Comparison of ENCODE assay signal across 8 mouse cellular contexts in genomic region chr2:25196172-25196954, GRCm38 (mm10). TPM values are rescaled to one million over a fixed set of nuclear protein-coding genes. Genes with fewer than 3 reads are reported as not detected.
DNase-seq lines count a peak whose midpoint lies in the region; ATAC-seq and TF ChIP-seq lines count a peak whose summit lies in the region.

Gene Tor4a, minus strand, starts transcription at chr2:25196886.

- peaks cover 5% of the 10 kb centered on the region; the same call in 1 of the 2 replicates for H3K4me1 ChIP-seq in midbrain, embryonic 11.5 days (ENCODE audit: control insufficient read depth, insufficient read depth, low read length)
- no peaks in the 10 kb centered on the region for H3K4me1 ChIP-seq in midbrain, postnatal 0 days (ENCODE audit: insufficient read depth, low read length)
- H3K4me1 ChIP-seq in heart, embryonic 13.5 days: peaks cover 51% of the 10 kb centered on the region
- H3K4me1 ChIP-seq in kidney, embryonic 16.5 days (ENCODE audit: insufficient read depth, low read length): peaks cover 40% of the 10 kb centered on the region
- peaks cover 3% of the 10 kb centered on the region; the same call in 1 of the 2 replicates for H3K4me1 ChIP-seq in cerebellum, adult 2 months (ENCODE audit: control insufficient read depth, insufficient read depth, low read length)

- H3K36me3 ChIP-seq in midbrain, embryonic 11.5 days (ENCODE audit: control insufficient read depth, insufficient read depth, low read length): peaks cover 15% of the 10 kb centered on the region
- peaks cover 30% of the 10 kb centered on the region for H3K36me3 ChIP-seq in midbrain, postnatal 0 days (ENCODE audit: insufficient read depth, low read length)
- H3K36me3 ChIP-seq in heart, embryonic 13.5 days: peaks cover 24% of the 10 kb centered on the region
- peaks cover 25% of the 10 kb centered on the region for H3K36me3 ChIP-seq in kidney, embryonic 16.5 days (ENCODE audit: insufficient read depth, low read length)

- whole genome bisulfite sequencing in midbrain, embryonic 11.5 days: 15% methylated on average over 8 of the region's 8 CpGs
- 17% methylated on average over 8 of the region's 8 CpGs for WGBS in midbrain, postnatal 0 days
- WGBS in heart, embryonic 13.5 days: 7% methylated on average over 8 of the region's 8 CpGs
- 7% methylated on average over 8 of the region's 8 CpGs for WGBS in kidney, embryonic 16.5 days
- 27% methylated on average over 8 of the region's 8 CpGs for WGBS in cerebellum, adult 2 months

- no peak for TF ChIP-seq POLR2A in cerebellum, adult 2 months (IDR thresholded peaks at IDR 0.05; ENCODE audit: borderline replicate concordance, insufficient read depth, low read length)

- peak within 1 kb of the TSS; percentile 9 for H3K4me3 ChIP-seq in midbrain, embryonic 11.5 days (ENCODE audit: low read depth, low read length)
- no peak within 1 kb of the TSS for H3K4me3 ChIP-seq in midbrain, postnatal 0 days (ENCODE audit: low read depth, low read length)
- peak within 1 kb of the TSS; percentile 46 for H3K4me3 ChIP-seq in heart, embryonic 13.5 days
- peak within 1 kb of the TSS; percentile 48 for H3K4me3 ChIP-seq in kidney, embryonic 16.5 days (ENCODE audit: low read length)
- H3K4me3 ChIP-seq in cerebellum, adult 2 months (replicated peaks; ENCODE audit: insufficient read depth, low read depth, low read length): no peak within 1 kb of the TSS

- TF ChIP-seq CTCF in midbrain, postnatal 0 days (IDR thresholded peaks at IDR 0.05): no peak
- TF ChIP-seq CTCF in cerebellum, adult 2 months (IDR thresholded peaks at IDR 0.05; ENCODE audit: borderline replicate concordance, insufficient read depth, low read depth, low read length): no peak

- ATAC-seq in midbrain, embryonic 11.5 days (ENCODE audit: low FRiP score): no peak
- no peak for ATAC-seq in midbrain, postnatal 0 days (ENCODE audit: low FRiP score)
- ATAC-seq in heart, embryonic 13.5 days (ENCODE audit: extremely low read depth, insufficient number of reproducible peaks, low FRiP score, low TSS enrichment): peak; percentile 33
- ATAC-seq in kidney, embryonic 16.5 days (ENCODE audit: low FRiP score, low TSS enrichment): peak; percentile 79

- H3K4me2 ChIP-seq in midbrain, embryonic 11.5 days: no peak within 1 kb of the TSS; the same call in 1 of the 2 replicates
- H3K4me2 ChIP-seq in midbrain, postnatal 0 days (ENCODE audit: low read depth, low read length, poor library complexity, severe bottlenecking): no peak within 1 kb of the TSS
- peak within 1 kb of the TSS; percentile 70 for H3K4me2 ChIP-seq in heart, embryonic 13.5 days
- peak within 1 kb of the TSS; percentile 70 for H3K4me2 ChIP-seq in kidney, embryonic 16.5 days (replicated peaks; ENCODE audit: low read depth, low read length)

- H3K9ac ChIP-seq in midbrain, embryonic 11.5 days (ENCODE audit: low read length): no peak within 1 kb of the TSS
- no peak within 1 kb of the TSS for H3K9ac ChIP-seq in midbrain, postnatal 0 days (replicated peaks; ENCODE audit: low read length, poor library complexity, severe bottlenecking)
- peak within 1 kb of the TSS; percentile 68 for H3K9ac ChIP-seq in heart, embryonic 13.5 days
- H3K9ac ChIP-seq in kidney, embryonic 16.5 days (replicated peaks; ENCODE audit: low read length): peak within 1 kb of the TSS; percentile 58

- H3K27me3 ChIP-seq in midbrain, embryonic 11.5 days (ENCODE audit: control insufficient read depth, insufficient read depth, low read length): peaks cover 29% of the 10 kb centered on the region
- H3K27me3 ChIP-seq in midbrain, postnatal 0 days (ENCODE audit: insufficient read depth, low read length): peaks cover 4% of the 10 kb centered on the region; the same call in 1 of the 2 replicates
- H3K27me3 ChIP-seq in heart, embryonic 13.5 days (replicated peaks): peaks cover 30% of the 10 kb centered on the region
- peaks cover 12% of the 10 kb centered on the region for H3K27me3 ChIP-seq in kidney, embryonic 16.5 days (ENCODE audit: insufficient read depth, low read length)
- no peaks in the 10 kb centered on the region for H3K27me3 ChIP-seq in cerebellum, adult 2 months (ENCODE audit: control insufficient read depth, insufficient read depth, low read length)

- no peak within 1 kb of the TSS for H3K27ac ChIP-seq in midbrain, embryonic 11.5 days (ENCODE audit: low read depth, low read length)
- H3K27ac ChIP-seq in midbrain, postnatal 0 days (ENCODE audit: low read depth, low read length): no peak within 1 kb of the TSS
- peak within 1 kb of the TSS; percentile 80 for H3K27ac ChIP-seq in heart, embryonic 13.5 days (replicated peaks)
- peak within 1 kb of the TSS; percentile 88 for H3K27ac ChIP-seq in kidney, embryonic 16.5 days (ENCODE audit: low read length)
- no peak within 1 kb of the TSS for H3K27ac ChIP-seq in cerebellum, adult 2 months (ENCODE audit: insufficient read depth, low read length)

- no peaks in the 10 kb centered on the region for H3K9me3 ChIP-seq in midbrain, embryonic 11.5 days (ENCODE audit: control insufficient read depth, low read length)
- no peaks in the 10 kb centered on the region for H3K9me3 ChIP-seq in midbrain, postnatal 0 days (ENCODE audit: low read length)
- H3K9me3 ChIP-seq in heart, embryonic 13.5 days: no peaks in the 10 kb centered on the region
- no peaks in the 10 kb centered on the region for H3K9me3 ChIP-seq in kidney, embryonic 16.5 days (ENCODE audit: low read length)

- peak; percentile 82 for DNase-seq in midbrain, embryonic 11.5 days (ENCODE audit: low spot score, missing footprints)
- no peak for DNase-seq in midbrain, postnatal 0 days (ENCODE audit: low spot score)
- peak; percentile 41 for DNase-seq in embryo, embryonic 10.5 days (ENCODE audit: low spot score)
- DNase-seq in lung, postnatal 36 days: peak; percentile 92
- DNase-seq in spleen, postnatal 14 days (ENCODE audit: low spot score in 2 of 2): peak; percentile 59 to 76
- DNase-seq in cerebellum, adult 2 months: no peak

RNA-seq across cellular contexts. Expression of gene Tor4a, which starts in this region (rescaled TPM):
- 1.4 and 1.5 TPM in 2 replicates for polyA plus RNA-seq in midbrain, embryonic 11.5 days (2014; fragmentation: Nextera tagmentation; extraction: Ambion mirVana)
- total RNA-seq in midbrain, postnatal 0 days (2014; rRNA removed): 1.7 and 3.5 TPM in 2 replicates
- 0.98 and 1.3 TPM in 2 replicates for polyA plus RNA-seq in midbrain, postnatal 0 days (2015; fragmentation: Nextera tagmentation; extraction: Ambion mirVana)
- 6.4 and 6.9 TPM in 2 replicates for polyA plus RNA-seq in heart, embryonic 13.5 days (2015; fragmentation: Nextera tagmentation; extraction: Ambion mirVana)
- 16.0 and 16.8 TPM in 2 replicates for polyA plus RNA-seq in kidney, embryonic 16.5 days (2015; fragmentation: Nextera tagmentation; extraction: Ambion mirVana)
- polyA plus RNA-seq in cerebellum, adult 2 months (2012; rRNA removed): 3.6 and 4.2 TPM in 2 replicates

Comparison
In these comparisons a context has a peak if more than half of its experiments do, and no peak if none do; other contexts are left out.
1. DNase-seq: peak in midbrain, embryonic 11.5 days (single experiment), embryo, embryonic 10.5 days (single experiment), lung, postnatal 36 days (single experiment) and spleen, postnatal 14 days (2 of 2); none in midbrain, postnatal 0 days (single experiment) and cerebellum, adult 2 months (0 of 2).
2. H3K4me3 ChIP-seq: peak in midbrain, embryonic 11.5 days (single experiment), heart, embryonic 13.5 days (single experiment) and kidney, embryonic 16.5 days (single experiment); none in midbrain, postnatal 0 days (single experiment) and cerebellum, adult 2 months (single experiment).
3. ATAC-seq: peak in heart, embryonic 13.5 days (single experiment) and kidney, embryonic 16.5 days (single experiment); none in midbrain, embryonic 11.5 days (single experiment) and midbrain, postnatal 0 days (single experiment).
4. H3K27ac ChIP-seq: peak in heart, embryonic 13.5 days (single experiment) and kidney, embryonic 16.5 days (single experiment); none in midbrain, embryonic 11.5 days (single experiment), midbrain, postnatal 0 days (single experiment) and cerebellum, adult 2 months (single experiment).
5. H3K4me2 ChIP-seq: peak in heart, embryonic 13.5 days (single experiment) and kidney, embryonic 16.5 days (single experiment); none in midbrain, embryonic 11.5 days (single experiment) and midbrain, postnatal 0 days (single experiment).
6. H3K9ac ChIP-seq: peak in heart, embryonic 13.5 days (single experiment) and kidney, embryonic 16.5 days (single experiment); none in midbrain, embryonic 11.5 days (single experiment) and midbrain, postnatal 0 days (single experiment).